Mouse (Mus musculus) heart, postnatal 0 days (tissue): ENCODE data around the gene Tmem182.

Source experiments
- CTCF ChIP-seq: IDR thresholded peaks from 2 replicates; pipeline ENCODE4 v1.5.1; 2016; ENCODE audit warnings: antibody characterized with exemption, control low read depth, low read depth
- EP300 ChIP-seq: IDR thresholded peaks from 2 replicates; pipeline ENCODE4 v1.6.1; 2016; ENCODE audit warnings: antibody characterized with exemption, low read depth

DNA sequence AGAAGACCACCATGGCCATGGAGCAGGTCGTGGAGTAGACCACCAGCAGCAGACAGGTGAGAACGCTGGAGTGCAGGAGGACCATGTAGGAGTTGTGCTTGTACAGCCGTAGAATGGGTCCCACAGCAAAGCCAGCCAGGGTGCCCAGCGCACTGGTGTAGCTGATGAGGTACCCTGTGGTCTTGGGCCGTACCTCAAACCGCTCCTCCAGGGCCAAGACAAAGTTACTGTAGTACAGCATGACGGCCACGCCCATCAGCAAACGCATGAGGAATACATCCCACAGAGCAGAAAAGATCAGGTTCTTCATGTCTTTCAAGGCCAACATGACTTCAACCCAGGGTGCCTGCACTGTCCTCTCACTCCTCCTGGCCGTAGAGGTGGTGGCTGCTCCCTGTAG is 31.4 kb upstream of the Tmem182 start:
- TF ChIP-seq CTCF: no peak
- TF ChIP-seq EP300: no peak
